Mouse (Mus musculus) liver, postnatal 0 days (tissue): ENCODE measurements around the gene Pcnx2. TPM values are rescaled to one million over a fixed set of nuclear protein-coding genes. Genes with fewer than 3 reads are reported as not detected.

Experiments used
- ATAC-seq: fragments of 200-750 bp; cut with Nextera tagmentation; 2 replicates; pipeline ENCODE4 v1.8.0; 2017; ENCODE audit warnings: mild to moderate bottlenecking, moderate library complexity
- DNase-seq: peaks from one replicate; pipeline ENCODE4 v3.0.0-alpha.2; 2016
- H3K27ac ChIP-seq: fragments of 300-500 bp; sonication (generic); 2 replicates; pipeline ENCODE4 v1.5.1; 2014; ENCODE audit warnings: antibody characterized with exemption, moderate library complexity, mild to moderate bottlenecking, low read depth
- H3K27me3 ChIP-seq: fragments of 300-500 bp; sonication (generic); 2 replicates; pipeline ENCODE4 v1.6.1; 2014; ENCODE audit warnings: low read length, control low read depth, mixed read lengths; ENCODE audit not compliant: insufficient read depth
- H3K36me3 ChIP-seq: fragments of 300-500 bp; sonication (generic); replicated peaks from 2 replicates; pipeline ENCODE4 v1.6.1; 2014; ENCODE audit warnings: mild to moderate bottlenecking, control low read depth, low read length, moderate library complexity, mixed read lengths; ENCODE audit not compliant: insufficient read depth
- H3K4me1 ChIP-seq: fragments of 300-500 bp; sonication (generic); 2 replicates; pipeline ENCODE4 v1.6.1; 2014; ENCODE audit warnings: antibody characterized with exemption, mild to moderate bottlenecking, control low read depth; ENCODE audit not compliant: insufficient read depth
- H3K4me2 ChIP-seq: fragments of 300-500 bp; sonication (generic); 2 replicates; pipeline ENCODE4 v1.6.1; 2014; ENCODE audit warnings: low read depth, mild to moderate bottlenecking, low read length, moderate library complexity, mixed read lengths
- H3K4me3 ChIP-seq: fragments of 300-500 bp; sonication (generic); 2 replicates; pipeline ENCODE4 v1.5.1; 2014; ENCODE audit warnings: low read depth, low read length
- H3K9ac ChIP-seq: fragments of 300-500 bp; sonication (generic); replicated peaks from 2 replicates; pipeline ENCODE4 v1.6.1; 2014; ENCODE audit warnings: mild to moderate bottlenecking, moderate library complexity
- H3K9me3 ChIP-seq: fragments of 300-500 bp; sonication (generic); 2 replicates; pipeline ENCODE4 v1.6.1; 2016; ENCODE audit warnings: mild to moderate bottlenecking, control low read depth, low read length, mixed read lengths
- CTCF ChIP-seq: sonication (generic); IDR thresholded peaks from 2 replicates; pipeline ENCODE4 v1.5.1; 2016; ENCODE audit warnings: antibody characterized with exemption, low read depth
- EP300 ChIP-seq: IDR thresholded peaks from 2 replicates; pipeline ENCODE4 v1.6.1; 2016; ENCODE audit warnings: antibody characterized with exemption, low read depth, mild to moderate bottlenecking
- WGBS: fragments of 180-500 bp; shearing (Covaris S2); extraction: QIAGEN DNeasy Blood & Tissue Kit; methylation state at CpG from one replicate; pipeline ENCODE4 v1.1.7; 2014; ENCODE audit not compliant: insufficient replicate concordance; 5-methylcytosine and 5-hydroxymethylcytosine counted together
- polyA plus RNA-seq: library from polyadenylated mRNA; unstranded; fragments of >200 nt; fragmentation: Nextera tagmentation; extraction: Ambion mirVana; gene quantifications from 2 replicates; pipeline ENCODE4 v1.2.1, GENCODE M21; 2015

Pcnx2 gene
- polyA plus RNA-seq, 1 experiment from 2014 or later: 0.04 TPM

DNA sequence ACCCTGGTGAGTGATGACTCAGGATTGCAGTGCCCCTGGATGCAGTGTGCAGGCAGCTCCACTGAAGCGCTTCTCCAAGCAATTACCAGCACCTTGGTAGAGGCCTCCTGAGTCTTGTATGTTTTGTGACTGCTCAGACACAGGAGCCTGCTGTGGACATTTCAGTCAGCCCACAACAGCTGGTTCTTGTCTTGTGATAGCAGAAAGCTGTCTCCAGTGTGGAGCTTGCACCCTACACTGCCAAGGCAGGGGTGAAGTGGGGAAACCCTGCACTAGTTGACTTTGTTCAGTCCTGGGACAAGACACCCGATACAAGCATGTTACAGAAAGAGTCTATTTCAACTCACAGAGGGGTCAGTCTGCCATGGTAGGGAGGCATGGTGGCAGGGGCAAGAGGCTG is 102.8 kb downstream of the Pcnx2 start:
- ATAC-seq (no peak), DNase-seq (no peak)
- Histone ChIP-seq H3K9me3 (no peaks in the 10 kb centered on the region), H3K27me3 (no peaks in the 10 kb centered on the region), H3K4me1 (no peaks in the 10 kb centered on the region), H3K4me3 (no peak overlapping the region), H3K36me3 (no peaks in the 10 kb centered on the region), H3K4me2 (no peak overlapping the region), H3K27ac (no peak overlapping the region), H3K9ac (no peak overlapping the region)
- WGBS: 81% methylated on average over 2 of the region's 2 CpGs
- TF ChIP-seq EP300 (no peak), CTCF (no peak)

DNA sequence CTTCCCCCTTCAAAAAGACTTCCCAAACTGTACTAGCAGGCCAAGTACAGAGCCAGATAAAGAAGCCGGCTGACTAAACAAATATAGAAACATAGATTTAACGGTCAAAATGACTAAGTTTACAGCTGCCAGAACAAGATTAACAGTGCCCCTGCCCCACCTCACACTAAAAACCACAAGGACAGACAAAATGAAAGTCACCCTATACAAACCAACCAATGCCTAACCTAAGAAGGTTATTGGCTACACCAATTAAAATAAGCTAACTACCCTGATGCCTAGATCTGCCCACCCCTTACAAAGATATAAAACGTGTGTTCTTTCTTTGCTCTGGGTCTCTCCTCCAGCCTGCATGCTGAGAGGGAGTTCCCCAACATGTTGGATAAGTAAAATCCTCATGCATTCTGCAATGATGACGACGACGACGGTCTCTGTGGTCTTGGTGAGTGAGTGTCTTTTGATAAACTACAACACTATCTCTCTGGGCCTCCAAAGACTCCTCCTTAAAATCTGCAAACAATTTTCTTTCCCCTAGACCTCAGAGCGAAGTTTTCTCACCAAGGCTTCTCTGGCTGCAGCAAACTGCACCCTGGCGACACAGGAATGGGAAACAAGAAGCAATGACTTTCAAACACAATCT is 105.2 kb downstream of the Pcnx2 start:
- DNase-seq (no peak), ATAC-seq (peak; percentile 66)
- H3K27ac ChIP-seq: no peak overlapping the region
- no peak overlapping the region for H3K9ac ChIP-seq
- TF ChIP-seq CTCF (no peak), EP300 (peak; percentile 77)
- no peaks in the 10 kb centered on the region for H3K4me1 ChIP-seq
- no peak overlapping the region for H3K4me2 ChIP-seq
- 42% methylated on average over 9 of the region's 9 CpGs for WGBS
- H3K36me3 ChIP-seq: no peaks in the 10 kb centered on the region
- no peaks in the 10 kb centered on the region for H3K9me3 ChIP-seq
- no peak overlapping the region for H3K4me3 ChIP-seq
- no peaks in the 10 kb centered on the region for H3K27me3 ChIP-seq

DNA sequence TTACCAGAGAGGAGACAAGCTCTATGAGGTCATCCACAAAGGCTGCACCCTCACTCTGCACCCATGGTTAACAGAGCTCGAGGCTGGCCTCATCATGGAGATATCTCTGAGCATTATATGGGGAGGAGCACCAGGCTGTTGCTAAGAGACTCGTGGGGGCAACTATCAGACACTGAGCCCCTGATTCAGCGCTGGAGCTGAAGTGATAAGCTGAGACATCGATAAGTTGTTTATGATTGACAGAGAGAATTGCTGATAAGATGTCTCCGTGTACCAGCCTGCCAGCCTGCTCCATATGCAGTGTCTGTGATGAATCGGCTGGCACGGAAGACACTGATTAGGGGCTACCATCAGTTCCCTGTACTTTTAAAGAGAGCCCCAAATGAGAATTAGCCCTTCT is 111.2 kb downstream of the Pcnx2 start:
- ATAC-seq (no peak), DNase-seq (no peak)
- 30% methylated on average over 7 of the region's 7 CpGs for WGBS
- Histone ChIP-seq H3K4me1 (no peaks in the 10 kb centered on the region), H3K36me3 (no peaks in the 10 kb centered on the region), H3K4me2 (no peak overlapping the region), H3K9ac (no peak overlapping the region), H3K27ac (no peak overlapping the region), H3K27me3 (no peaks in the 10 kb centered on the region), H3K9me3 (no peaks in the 10 kb centered on the region), H3K4me3 (no peak overlapping the region)
- TF ChIP-seq EP300 (no peak), CTCF (no peak)

DNA sequence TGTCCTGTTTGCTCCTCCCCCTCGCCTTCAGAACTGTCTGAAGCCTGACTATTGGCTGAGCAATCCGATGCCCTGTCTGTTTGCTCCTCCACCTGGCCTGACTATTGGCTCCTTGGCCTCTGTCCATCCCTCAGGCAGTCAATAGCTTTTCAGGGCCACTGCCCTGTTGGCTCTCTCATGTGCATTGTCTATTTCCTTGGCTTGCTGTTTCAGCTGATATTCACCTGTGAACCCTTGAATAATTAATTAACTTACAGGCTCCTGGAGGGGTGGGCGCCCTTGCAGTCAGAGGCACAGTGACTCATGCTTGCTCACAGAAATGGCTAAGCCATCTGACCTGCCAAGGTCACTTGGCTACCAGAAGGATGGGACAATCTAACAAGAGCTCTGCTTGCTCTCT is 116.0 kb downstream of the Pcnx2 start:
- Histone ChIP-seq H3K4me3 (no peak overlapping the region), H3K4me1 (no peaks in the 10 kb centered on the region), H3K27ac (no peak overlapping the region), H3K4me2 (no peak overlapping the region), H3K27me3 (no peaks in the 10 kb centered on the region), H3K36me3 (no peaks in the 10 kb centered on the region), H3K9ac (no peak overlapping the region), H3K9me3 (no peaks in the 10 kb centered on the region)
- ATAC-seq: peak; percentile 84
- WGBS: 65% methylated on average over 3 of the region's 3 CpGs
- TF ChIP-seq CTCF (no peak), EP300 (no peak)
- peak; percentile 27 for DNase-seq

DNA sequence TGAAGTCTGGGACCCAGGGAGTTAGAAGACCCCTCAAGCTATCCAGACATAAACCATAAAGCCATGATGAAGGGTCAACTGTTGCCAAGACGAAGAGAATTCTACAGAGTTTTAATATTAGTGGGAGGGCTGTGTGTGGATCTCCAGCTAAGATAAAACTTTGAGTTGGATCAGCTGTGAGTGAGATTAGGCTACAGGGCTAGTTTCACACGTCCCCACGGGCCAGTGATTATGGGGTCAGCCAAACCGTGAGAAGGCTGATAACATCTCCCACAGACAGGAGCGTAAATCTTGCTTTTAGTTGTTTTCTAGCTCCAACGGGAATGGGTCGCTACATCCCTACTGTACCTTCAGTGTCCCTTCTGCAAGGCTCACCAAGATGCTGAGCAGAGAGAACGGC is 118.5 kb downstream of the Pcnx2 start:
- TF ChIP-seq CTCF (no peak), EP300 (no peak)
- no peaks in the 10 kb centered on the region for H3K4me1 ChIP-seq
- no peak for DNase-seq
- H3K4me2 ChIP-seq: no peak overlapping the region
- no peaks in the 10 kb centered on the region for H3K36me3 ChIP-seq
- 62% methylated on average over 8 of the region's 8 CpGs for WGBS
- no peak overlapping the region for H3K4me3 ChIP-seq
- no peak for ATAC-seq
- H3K27ac ChIP-seq: no peak overlapping the region
- H3K9ac ChIP-seq: no peak overlapping the region
- no peaks in the 10 kb centered on the region for H3K9me3 ChIP-seq
- H3K27me3 ChIP-seq: no peaks in the 10 kb centered on the region

DNA sequence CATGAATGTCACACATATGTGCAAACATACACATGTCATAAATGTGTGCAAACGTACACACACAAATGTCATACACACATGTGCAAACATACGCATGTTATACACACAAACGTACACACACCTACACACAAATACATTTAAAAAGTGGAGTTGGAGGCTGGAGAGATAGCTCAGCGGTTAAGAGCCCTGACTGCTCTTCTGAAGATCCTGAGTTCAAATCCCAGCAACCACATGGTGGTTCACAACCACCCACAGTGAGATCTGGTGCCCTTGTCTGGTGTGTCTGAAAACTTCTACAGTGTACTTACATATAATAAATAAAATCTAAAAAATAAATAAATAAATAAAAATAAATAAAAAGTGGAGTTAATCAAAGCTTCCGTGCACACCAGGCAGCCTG is 119.2 kb downstream of the Pcnx2 start:
- no peak for DNase-seq
- ATAC-seq: no peak

More for the DNA sequence above, 119.2 kb downstream of the Pcnx2 start:
- Histone ChIP-seq H3K9me3 (no peaks in the 10 kb centered on the region), H3K9ac (no peak overlapping the region), H3K4me2 (no peak overlapping the region), H3K27ac (no peak overlapping the region), H3K4me1 (no peaks in the 10 kb centered on the region), H3K4me3 (no peak overlapping the region), H3K36me3 (no peaks in the 10 kb centered on the region), H3K27me3 (no peaks in the 10 kb centered on the region)
- TF ChIP-seq CTCF (no peak), EP300 (no peak)
- WGBS: 88% methylated on average over 5 of the region's 5 CpGs
